Mouse (Mus musculus): ENCODE measurements around the gene Mepe. TPM values are rescaled to one million over a fixed set of nuclear protein-coding genes. Genes with fewer than 3 reads are reported as not detected.

Mepe gene
- total and polyA plus RNA-seq, 3 experiments: not detected

GRCm38 (mm10) chr5:104333643-104334042 is 8.5 kb downstream of the Mepe start:
- dilution Hi-C loops (cut with MboI; ENCODE audit: extremely low pct_ligation_motif_present, extremely low pct_unique_long_range_greater_than_20kb, low sequenced_read_pairs): no loop called here

DNA sequence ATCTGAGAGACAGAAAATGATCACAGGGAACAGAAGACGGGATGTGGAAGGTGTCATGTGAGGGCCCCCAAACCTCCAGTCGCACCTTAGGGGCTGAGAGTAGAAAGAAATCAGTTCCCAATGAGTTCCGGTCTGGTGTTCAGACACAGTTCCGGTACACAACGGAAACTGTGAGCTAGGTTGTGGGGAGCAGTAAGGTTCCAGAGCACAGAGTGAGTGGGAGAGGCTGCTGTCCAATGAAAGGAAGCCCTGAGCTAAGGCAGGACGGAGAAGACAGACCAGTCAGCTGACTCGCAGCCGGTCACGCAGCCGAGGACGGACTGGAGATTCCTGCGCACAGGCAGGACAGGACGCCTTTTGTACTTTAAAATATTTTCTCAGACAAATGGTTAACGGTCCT is 9.4 kb downstream of the Mepe start:
- dilution Hi-C loops (cut with MboI; ENCODE audit: extremely low pct_ligation_motif_present, extremely low pct_unique_long_range_greater_than_20kb, low sequenced_read_pairs): no loop called here
- Histone ChIP-seq H3K4me2 (ENCODE audit: insufficient read depth, low read depth, poor library complexity, severe bottlenecking) (no peak overlapping the region), H3K79me2 (replicated peaks; ENCODE audit: control insufficient read depth, extremely low read depth, insufficient read depth, poor library complexity, severe bottlenecking) (no peaks in the 10 kb centered on the region), H3K36me3 (replicated peaks in 1 of 2; ENCODE audit: control insufficient read depth in 1 of 2, insufficient read depth in 1 of 2, low read length in 1 of 2) (no peaks in the 10 kb centered on the region), H3K9ac (ENCODE audit: insufficient read depth, low read depth) (no peak overlapping the region), H3K9me3 (replicated peaks; ENCODE audit: low read length) (no peaks in the 10 kb centered on the region), H3K4me1 (ENCODE audit: control insufficient read depth in 1 of 2, insufficient read depth in 2 of 2) (peaks cover under 1 to 12% of the 10 kb centered on the region in 2 experiments; a peak in 2 of 4 replicates), H3K27me3 (replicated peaks) (no peaks in the 10 kb centered on the region), H3K4me3 (replicated peaks in 1 of 3; ENCODE audit: low read depth in 2 of 3, low read length in 2 of 3, poor library complexity in 1 of 3) (no peak overlapping the region), H3K27ac (ENCODE audit: insufficient read depth, low read depth) (no peak overlapping the region)
- in situ Hi-C loops (cut with MboI; ENCODE audit: low pct_ligation_motif_present, low pct_unique_long_range_greater_than_20kb, low sequenced_read_pairs): loop anchor here (25.0 kb wide), 2 partner anchors 222 to 978 kb away; partner anchors contain the start of gene Sparcl1
- TF ChIP-seq ETS1 (conservative IDR thresholded peaks at IDR 0.05; ENCODE audit: low read depth, low read length) (no peak), POLR2A (IDR thresholded peaks at IDR 0.05; ENCODE audit: low read depth, low read length) (no peak), MAZ (IDR thresholded peaks at IDR 0.05; ENCODE audit: low read depth, low read length) (no peak), SIN3A (IDR thresholded peaks at IDR 0.05; ENCODE audit: low read length) (no peak), RCOR1 (conservative IDR thresholded peaks at IDR 0.05; ENCODE audit: low read depth, low read length) (no peak)
- no peak for DNase-seq (ENCODE audit: extremely low read depth)

More at GRCm38 (mm10) chr5:104333643-104334042, 8.5 kb downstream of the Mepe start:
- in situ Hi-C loops (cut with MboI; ENCODE audit: low pct_ligation_motif_present, low pct_unique_long_range_greater_than_20kb, low sequenced_read_pairs): loop anchor here (25.0 kb wide), 2 partner anchors 221 to 979 kb away; partner anchors contain the start of gene Sparcl1
- Histone ChIP-seq H3K79me2 (replicated peaks; ENCODE audit: control insufficient read depth, extremely low read depth, insufficient read depth, poor library complexity, severe bottlenecking) (no peaks in the 10 kb centered on the region), H3K4me2 (ENCODE audit: insufficient read depth, low read depth, poor library complexity, severe bottlenecking) (no peak overlapping the region), H3K4me3 (replicated peaks in 1 of 3; ENCODE audit: low read depth in 2 of 3, low read length in 2 of 3, poor library complexity in 1 of 3) (no peak overlapping the region), H3K27ac (ENCODE audit: insufficient read depth, low read depth) (no peak overlapping the region), H3K4me1 (ENCODE audit: control insufficient read depth in 1 of 2, insufficient read depth in 2 of 2) (peaks cover 0 to 12% of the 10 kb centered on the region in 2 experiments; a peak in 1 of 4 replicates), H3K9ac (ENCODE audit: insufficient read depth, low read depth) (no peak overlapping the region), H3K27me3 (replicated peaks) (no peaks in the 10 kb centered on the region), H3K36me3 (replicated peaks in 1 of 2; ENCODE audit: control insufficient read depth in 1 of 2, insufficient read depth in 1 of 2, low read length in 1 of 2) (no peaks in the 10 kb centered on the region), H3K9me3 (replicated peaks; ENCODE audit: low read length) (no peaks in the 10 kb centered on the region)
- DNase-seq (ENCODE audit: extremely low read depth): no peak
- TF ChIP-seq POLR2A (IDR thresholded peaks at IDR 0.05; ENCODE audit: low read depth, low read length) (no peak), BHLHE40 (IDR thresholded peaks at IDR 0.05; ENCODE audit: low read depth, low read length) (no peak), NELFE (IDR thresholded peaks at IDR 0.05; ENCODE audit: low read depth, low read length) (no peak), MAZ (IDR thresholded peaks at IDR 0.05; ENCODE audit: low read depth, low read length) (no peak), RCOR1 (conservative IDR thresholded peaks at IDR 0.05; ENCODE audit: low read depth, low read length) (no peak), ETS1 (conservative IDR thresholded peaks at IDR 0.05; ENCODE audit: low read depth, low read length) (no peak), RAD21 (IDR thresholded peaks at IDR 0.05; ENCODE audit: low read depth, low read length) (no peak), IRF4 (IDR thresholded peaks at IDR 0.05; ENCODE audit: low read depth, low read length) (no peak), EP300 (IDR thresholded peaks at IDR 0.05; ENCODE audit: low read length) (no peak), CHD2 (IDR thresholded peaks at IDR 0.05; ENCODE audit: low read length) (no peak), ZMIZ1 (IDR thresholded peaks at IDR 0.05; ENCODE audit: low read depth, low read length) (no peak), MAFK (IDR thresholded peaks at IDR 0.05; ENCODE audit: insufficient replicate concordance, low read length) (no peak), E2F4 (IDR thresholded peaks at IDR 0.05; ENCODE audit: insufficient replicate concordance, low read depth, low read length) (no peak), SIN3A (IDR thresholded peaks at IDR 0.05; ENCODE audit: low read length) (no peak), POLR2AphosphoS2 (IDR thresholded peaks at IDR 0.05; ENCODE audit: low read depth, low read length) (no peak), UBTF (IDR thresholded peaks at IDR 0.05; ENCODE audit: low read depth, low read length) (no peak)
